Mouse (Mus musculus) myocyte (in vitro differentiated cells): Measurements from ENCODE around the gene Dnajb13.

ENCODE experiments used
- MYOG ChIP-seq, 3 experiments: IDR thresholded peaks; one replicate each; pipeline ENCODE4 v1.6.1; 2011; ENCODE audit warnings: control low read depth in 2 of 3, low read depth in 2 of 3, mild to moderate bottlenecking in 2 of 3; ENCODE audit not compliant: insufficient read length in 2 of 3, control insufficient read depth in 1 of 3, insufficient read depth in 1 of 3
- POLR2A ChIP-seq: IDR thresholded peaks from one replicate; pipeline ENCODE4 v1.6.1; 2011; ENCODE audit warnings: low read depth, mild to moderate bottlenecking, control low read depth, moderate library complexity; ENCODE audit not compliant: insufficient read length
- POLR2AphosphoS2 ChIP-seq: IDR thresholded peaks from one replicate; pipeline ENCODE4 v1.6.1; 2011; ENCODE audit warnings: low read depth, control low read depth; ENCODE audit not compliant: insufficient read length
- TCF12 ChIP-seq: IDR thresholded peaks from one replicate; pipeline ENCODE4 v1.6.1; 2011; ENCODE audit warnings: mild to moderate bottlenecking, control low read depth; ENCODE audit not compliant: poor library complexity, insufficient read depth, severe bottlenecking

GRCm38 (mm10) chr7:100480175-100480574, 34.6 kb downstream of the Dnajb13 start:
- TF ChIP-seq POLR2A (no peak), POLR2AphosphoS2 (no peak), MYOG (IDR thresholded peaks at IDR 0.05; ENCODE audit: control insufficient read depth in 1 of 3, insufficient read depth in 1 of 3, insufficient read length in 2 of 3, low read depth in 2 of 3) (no peak), TCF12 (no peak)
